Mouse (Mus musculus) cerebellum, adult 9-11 months (tissue): Measurements from ENCODE around the gene Snap47.
A peak's percentile ranks its signal among the peaks of the same experiment; 100 is the strongest.

Experiments used
- DNase-seq: peaks from one replicate; pipeline ENCODE4 v3.0.0; 2022

Snap47 gene

GRCm38 (mm10) chr11:59451086-59451485, at the start of gene Snap47:
Snap47 (minus strand) TSS chr11:59451186.
- no peak for DNase-seq

DNA sequence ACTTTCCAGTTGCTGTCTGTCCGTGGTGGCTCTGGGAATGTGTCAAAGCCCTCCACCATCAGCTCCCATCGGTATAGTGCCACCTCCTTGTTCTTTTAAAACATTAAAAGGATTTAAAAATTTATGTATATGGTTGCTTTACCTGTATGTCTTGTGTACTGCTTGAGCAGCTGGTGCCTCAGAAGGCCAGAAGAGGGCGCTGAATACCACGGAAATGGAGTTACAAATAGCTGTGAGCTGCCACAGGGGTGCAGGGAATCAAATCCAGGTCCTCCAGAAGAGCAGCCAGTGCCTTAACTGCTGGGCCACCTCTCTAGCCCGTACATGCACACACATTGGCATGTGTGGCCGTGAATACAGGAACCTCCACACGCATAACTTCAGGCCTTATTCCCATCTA, 46.8 kb upstream of the Snap47 start:
- no peak for DNase-seq

DNA sequence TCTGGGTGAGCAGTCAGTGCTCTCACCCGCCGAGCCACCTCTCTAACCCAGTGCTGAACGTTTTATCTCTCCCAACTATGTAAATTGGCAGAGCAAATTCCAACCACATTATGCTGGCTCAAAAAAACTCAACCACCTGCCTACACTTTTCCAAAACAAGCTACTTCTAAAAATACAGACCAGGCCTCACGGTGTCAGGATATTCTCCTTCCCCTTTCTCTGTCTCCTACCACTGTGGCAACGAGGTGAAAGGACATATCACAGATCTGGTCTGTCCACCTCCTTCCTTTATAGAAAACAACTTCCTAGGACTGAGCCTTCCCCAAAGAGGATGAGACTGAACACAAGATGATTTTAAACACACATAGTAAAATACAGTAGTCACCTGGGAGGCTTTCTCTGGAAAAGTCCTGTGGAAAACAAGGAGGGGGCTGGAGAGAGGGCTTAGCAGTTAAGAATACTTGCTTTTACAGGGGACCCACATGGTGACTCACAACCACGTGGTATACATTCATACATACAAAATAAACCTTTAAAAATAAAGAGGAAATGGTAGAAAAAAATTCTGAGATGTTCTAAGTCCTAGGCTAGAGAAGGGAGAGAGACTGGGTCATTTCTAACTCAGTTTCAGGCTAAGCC, 45.8 kb upstream of the Snap47 start:
- DNase-seq, result no peak

- DNase-seq, result no peak
These were observed 35.2 kb upstream of the Snap47 start for GRCm38 (mm10) chr11:59486222-59486621.

- no peak for DNase-seq
These were observed 34.7 kb upstream of the Snap47 start for GRCm38 (mm10) chr11:59485641-59486040.

DNA sequence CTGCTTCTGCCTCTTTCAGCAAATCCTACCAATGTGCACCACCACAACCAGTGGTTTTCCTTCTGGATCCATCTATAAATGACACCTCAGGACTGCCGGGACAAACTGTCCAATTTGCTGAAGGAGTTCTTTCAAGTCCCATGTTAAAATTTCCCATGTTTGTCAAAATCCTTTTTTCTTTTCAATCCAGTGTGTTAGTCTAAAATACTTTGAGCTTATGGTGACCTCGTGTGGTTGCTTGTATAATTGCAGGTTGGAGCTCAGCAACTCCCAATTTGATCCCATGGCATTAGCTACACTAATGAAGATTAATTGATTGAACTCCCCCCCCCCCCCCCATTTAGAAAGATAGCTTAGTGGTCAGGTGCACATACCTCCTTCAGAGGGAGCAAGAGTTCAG, 32.2 kb upstream of the Snap47 start:
- peak; percentile 31 for DNase-seq

DNA sequence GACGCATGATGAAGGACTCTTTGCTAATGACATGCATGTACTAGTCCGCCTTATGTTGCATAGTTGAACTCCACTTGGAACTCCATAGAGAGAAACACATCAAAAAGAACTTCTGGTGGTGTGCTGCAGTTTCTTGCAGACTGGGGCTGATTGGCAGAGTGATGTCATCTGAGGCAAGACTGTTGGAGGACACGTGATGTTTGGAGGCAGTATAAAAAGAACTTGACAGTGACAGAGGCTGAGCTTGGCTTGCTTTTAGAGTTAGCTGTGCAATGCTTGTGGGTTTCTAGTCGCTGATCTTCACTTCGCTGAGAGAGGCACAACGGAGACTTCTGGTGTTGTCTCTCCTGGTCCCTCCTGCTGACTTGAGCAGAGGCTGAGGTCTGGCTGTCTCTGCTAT, 26.3 kb upstream of the Snap47 start:
- no peak for DNase-seq

DNA sequence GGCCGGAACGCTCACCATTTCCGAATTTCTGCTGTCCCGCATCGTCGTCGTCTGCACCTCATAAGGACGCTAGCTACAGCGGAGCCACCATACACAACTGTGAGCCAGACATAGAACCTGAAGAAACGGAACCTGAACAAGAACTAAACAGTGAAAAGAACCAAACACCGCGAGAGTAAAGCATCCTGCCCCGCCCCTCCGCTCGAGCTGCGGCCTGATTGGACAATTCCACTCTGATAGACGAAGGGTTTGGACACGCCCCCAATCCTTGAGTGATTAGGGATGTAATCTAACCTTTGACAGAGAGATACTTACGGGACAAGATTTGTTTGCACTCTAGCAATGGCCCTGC, 21.3 kb upstream of the Snap47 start, which contains the start of gene Zfp867:
TSS of gene Zfp867 (minus strand) at position 149 of the 352 bp plus-strand sequence.
- DNase-seq, result peak; percentile 88

- no peak for DNase-seq
These were observed 20.7 kb upstream of the Snap47 start for GRCm38 (mm10) chr11:59471413-59472325.

- DNase-seq, result no peak
These were observed 9.5 kb upstream of the Snap47 start for GRCm38 (mm10) chr11:59460459-59460858.

GRCm38 (mm10) chr11:59458973-59459372, 8.0 kb upstream of the Snap47 start:
- DNase-seq, result no peak

GRCm38 (mm10) chr11:59456891-59457290, 5.9 kb upstream of the Snap47 start:
- no peak for DNase-seq

GRCm38 (mm10) chr11:59456346-59456745, 5.4 kb upstream of the Snap47 start:
- no peak for DNase-seq

- DNase-seq, result peak; percentile 43
These were observed 685 bp downstream of the Snap47 start for GRCm38 (mm10) chr11:59450230-59450771.

DNA sequence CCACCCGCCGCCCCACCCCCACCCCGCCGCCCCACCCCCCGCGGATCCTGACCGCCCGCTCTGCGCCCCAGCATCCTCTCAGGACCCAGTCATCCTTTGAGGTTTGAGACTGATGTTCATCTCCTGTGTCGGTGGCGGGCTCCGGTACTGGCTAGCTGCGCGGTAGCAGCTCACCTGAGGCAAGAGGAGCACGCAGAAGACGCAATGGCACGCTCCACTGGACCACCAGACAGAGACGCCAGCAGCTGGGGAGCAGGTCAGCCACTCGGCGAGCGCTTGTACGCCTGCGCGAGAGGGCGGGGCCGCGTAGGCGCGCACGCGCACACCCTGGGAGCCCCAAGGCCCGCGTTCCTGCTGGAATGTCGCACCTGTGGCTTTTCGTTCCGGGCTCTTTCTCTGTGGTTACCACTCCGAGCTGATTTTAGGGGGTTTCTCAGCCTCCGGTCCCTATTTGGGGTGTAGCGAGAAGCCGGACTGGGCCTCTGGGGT, 1.2 kb downstream of the Snap47 start, which contains the start of gene Jmjd4:
TSS of gene Jmjd4 (plus strand) at position 305 of the 489 bp plus-strand sequence.
- peak; percentile 94 for DNase-seq

DNA sequence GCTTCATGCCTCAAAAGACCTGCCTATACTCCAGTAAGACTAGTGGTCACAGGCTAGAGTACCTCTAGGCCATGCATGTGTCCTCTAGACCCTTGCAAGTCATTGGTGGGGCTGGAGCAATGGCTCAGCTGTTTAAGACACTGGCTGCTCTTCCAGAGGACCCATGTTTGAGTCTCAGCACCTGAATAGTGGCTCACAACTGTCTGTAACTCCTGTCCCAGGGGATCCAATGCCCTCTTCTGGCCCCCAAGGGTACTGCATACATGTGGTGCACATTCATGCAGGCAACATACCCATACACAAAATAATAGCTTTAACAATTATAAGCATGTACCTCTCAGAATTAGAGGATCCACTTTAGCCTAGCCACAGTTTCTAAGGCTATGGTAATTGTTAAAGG, 7.9 kb downstream of the Snap47 start:
- no peak for DNase-seq

GRCm38 (mm10) chr11:59437954-59438353, 13.0 kb downstream of the Snap47 start:
- DNase-seq, result no peak

GRCm38 (mm10) chr11:59432261-59432660, 18.7 kb downstream of the Snap47 start:
- DNase-seq, result no peak

- DNase-seq, result no peak
These were observed 21.0 kb downstream of the Snap47 start for GRCm38 (mm10) chr11:59429959-59430358.

- DNase-seq, result peak; percentile 27
These were observed 22.8 kb downstream of the Snap47 start for GRCm38 (mm10) chr11:59428057-59428660.

GRCm38 (mm10) chr11:59425671-59426101, 25.3 kb downstream of the Snap47 start:
- no peak for DNase-seq

- no peak for DNase-seq
These were observed 27.9 kb downstream of the Snap47 start for GRCm38 (mm10) chr11:59423010-59423588.

DNA sequence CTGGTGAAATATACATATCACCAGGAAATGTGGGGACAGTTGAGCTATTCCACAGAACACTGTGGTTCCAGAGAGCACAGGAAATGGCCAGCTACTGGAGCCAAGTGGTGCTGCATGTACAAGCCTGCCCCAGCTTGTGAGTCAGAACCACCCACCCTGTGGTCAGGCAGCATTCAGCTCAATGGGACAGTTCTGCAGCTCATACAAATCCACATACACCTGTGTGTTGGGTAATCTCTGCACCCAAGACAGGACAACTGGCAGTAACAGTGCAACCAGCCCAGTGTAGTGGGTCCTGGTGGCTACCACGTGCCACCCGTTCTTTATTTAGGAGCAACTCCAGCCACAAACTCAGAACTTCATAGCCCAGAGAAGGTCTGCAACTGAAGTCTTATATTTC, 29.0 kb downstream of the Snap47 start:
- DNase-seq, result no peak
